Mouse (Mus musculus) spleen, adult 18-20 months (tissue): ENCODE measurements around the gene Cars2.
"Not testable (repeated sequence)": the region's sequence is repeated elsewhere in the genome, so short reads cannot be mapped to it uniquely, and the experiment has no call there.

Source experiments
- DNase-seq, 2 experiments: peaks; one replicate each; pipeline ENCODE4 v3.0.0; 2022; ENCODE audit warnings: mixed read lengths in 2 of 2

The Cars2 gene

GRCm38 (mm10) chr8:11506802-11507201 lies 43.8 kb downstream of the Cars2 start:
- peak; percentile 36 to 63 for DNase-seq

GRCm38 (mm10) chr8:11506074-11506473 lies 44.5 kb downstream of the Cars2 start:
- DNase-seq, result no peak

GRCm38 (mm10) chr8:11503476-11504232 lies 46.9 kb downstream of the Cars2 start:
- no peak for DNase-seq

- no peak for DNase-seq
These were observed 51.6 kb downstream of the Cars2 start for GRCm38 (mm10) chr8:11498786-11499485.

GRCm38 (mm10) chr8:11498281-11498680 lies 52.3 kb downstream of the Cars2 start:
- no peak for DNase-seq

- peak; percentile 77 to 85 for DNase-seq
These were observed 53.3 kb downstream of the Cars2 start, which contains the start of gene Naxd for GRCm38 (mm10) chr8:11497017-11497990. Gene Naxd (plus strand): TSS chr8:11497506.

- not testable (repeated sequence) for DNase-seq
These were observed 58.2 kb downstream of the Cars2 start for GRCm38 (mm10) chr8:11492340-11492739.

GRCm38 (mm10) chr8:11487229-11487628 lies 63.4 kb downstream of the Cars2 start:
- no peak for DNase-seq

- peak; percentile 30 to 75 for DNase-seq
These were observed 64.4 kb downstream of the Cars2 start for GRCm38 (mm10) chr8:11486142-11486541.

- DNase-seq, result no peak
These were observed 68.0 kb downstream of the Cars2 start for GRCm38 (mm10) chr8:11482537-11482936.

- no peak for DNase-seq
These were observed 68.7 kb downstream of the Cars2 start for GRCm38 (mm10) chr8:11481876-11482275.

GRCm38 (mm10) chr8:11479591-11479990 lies 71.0 kb downstream of the Cars2 start:
- no peak for DNase-seq

GRCm38 (mm10) chr8:11478807-11479527 lies 71.6 kb downstream of the Cars2 start:
- DNase-seq, result no peak

- peak; percentile 60 to 76 for DNase-seq
These were observed 72.5 kb downstream of the Cars2 start, which contains the start of gene Rab20 for GRCm38 (mm10) chr8:11477811-11478761. Gene Rab20 (minus strand): TSS chr8:11478710.

- DNase-seq, result no peak
These were observed 73.4 kb downstream of the Cars2 start for GRCm38 (mm10) chr8:11477178-11477553.

GRCm38 (mm10) chr8:11476338-11477177 lies 74.0 kb downstream of the Cars2 start:
- no peak for DNase-seq

GRCm38 (mm10) chr8:11475876-11476275 lies 74.7 kb downstream of the Cars2 start:
- DNase-seq, result no peak

- DNase-seq, result no peak
These were observed 75.2 kb downstream of the Cars2 start for GRCm38 (mm10) chr8:11475397-11475796.

- DNase-seq, result no peak
These were observed 77.5 kb downstream of the Cars2 start for GRCm38 (mm10) chr8:11473072-11473471.

GRCm38 (mm10) chr8:11471309-11471708 lies 79.3 kb downstream of the Cars2 start:
- DNase-seq, result no peak
